Mouse (Mus musculus) neural tube, embryonic 12.5 days (tissue): ENCODE measurements at regions not wholly inside any gene's neighbourhood (a gene's known extent, or its start where the extent isn't known, plus 50 kb on each side); places are given as distances from the start of the nearest gene placed in this dataset.

Source experiments
- ATAC-seq: fragments of 200-750 bp; cut with Nextera tagmentation; 2 replicates; pipeline ENCODE4 v1.8.0; 2017; ENCODE audit warnings: low read depth, mild to moderate bottlenecking, moderate TSS enrichment, moderate library complexity; ENCODE audit not compliant: low FRiP score
- H3K27ac ChIP-seq: fragments of 300-500 bp; sonication (generic); 2 replicates; pipeline ENCODE4 v1.5.1; 2016
- H3K27me3 ChIP-seq: fragments of 300-500 bp; sonication (generic); replicated peaks from 2 replicates; pipeline ENCODE4 v1.6.1; 2016; ENCODE audit warnings: mild to moderate bottlenecking
- H3K36me3 ChIP-seq: fragments of 300-500 bp; sonication (generic); 2 replicates; pipeline ENCODE4 v1.6.1; 2016; ENCODE audit warnings: mild to moderate bottlenecking
- H3K4me1 ChIP-seq: fragments of 300-500 bp; sonication (generic); 2 replicates; pipeline ENCODE4 v1.6.1; 2016
- H3K4me2 ChIP-seq: fragments of 300-500 bp; sonication (generic); replicated peaks from 2 replicates; pipeline ENCODE4 v1.6.1; 2016; ENCODE audit warnings: mild to moderate bottlenecking
- H3K4me3 ChIP-seq: fragments of 300-500 bp; sonication (generic); 2 replicates; pipeline ENCODE4 v1.5.1; 2016
- H3K9ac ChIP-seq: fragments of 300-500 bp; sonication (generic); 2 replicates; pipeline ENCODE4 v1.6.1; 2016; ENCODE audit warnings: mild to moderate bottlenecking
- H3K9me3 ChIP-seq: fragments of 300-500 bp; sonication (generic); 2 replicates; pipeline ENCODE4 v1.6.1; 2016; ENCODE audit warnings: mild to moderate bottlenecking
- WGBS: fragments of 180-500 bp; shearing (Covaris S2); methylation state at CpG from one replicate; pipeline ENCODE4 v1.1.7; 2016; 5-methylcytosine and 5-hydroxymethylcytosine counted together

GRCm38 (mm10) chr13:71532796-71533351 lies 430.6 kb downstream of the Irx1 start:
- 78% methylated on average over 7 of the region's 7 CpGs for WGBS
- H3K4me3 ChIP-seq: no peak overlapping the region

DNA sequence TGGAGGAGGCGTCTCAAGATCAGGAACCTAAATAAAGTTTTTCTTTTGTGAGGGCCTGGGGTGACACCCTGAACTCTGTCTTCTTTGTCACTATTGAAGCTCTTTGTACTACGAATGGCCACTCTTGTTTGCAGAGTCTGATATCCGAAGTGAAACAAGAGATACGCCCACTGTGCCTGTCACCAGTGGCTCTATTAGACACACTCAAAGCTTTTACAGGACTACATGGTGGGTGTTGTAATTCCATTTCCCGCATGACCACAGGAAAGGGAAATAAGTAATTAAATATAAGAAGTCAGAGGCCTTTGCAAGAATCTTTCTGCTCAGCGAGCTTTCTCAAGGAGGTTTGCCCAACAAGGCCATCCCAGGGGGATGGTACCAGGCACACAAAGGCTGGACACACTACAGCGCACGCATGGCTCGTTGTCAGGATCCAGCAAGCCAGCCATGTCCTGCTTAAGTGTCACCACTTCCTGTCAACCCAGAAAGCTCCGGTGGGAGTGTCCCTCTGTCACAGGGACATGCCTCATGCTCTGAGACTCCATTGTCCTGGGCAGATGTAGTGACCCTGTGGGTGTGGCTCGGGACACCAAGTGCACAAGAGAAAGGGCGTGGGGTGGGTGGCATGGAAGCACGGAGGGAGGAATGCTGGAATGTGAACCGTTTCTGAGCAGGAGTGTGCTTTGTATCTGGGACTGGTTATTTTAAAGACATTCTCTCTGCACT lies 434.0 kb downstream of the Irx1 start:
- 0 out of 2 replicates have a peak, but pooled peaks cover 5% of the 10 kb centered on the region for H3K4me1 ChIP-seq
- H3K36me3 ChIP-seq: no peaks in the 10 kb centered on the region
- no peaks in the 10 kb centered on the region for H3K9me3 ChIP-seq
- no peak for ATAC-seq
- H3K27ac ChIP-seq: no peak overlapping the region
- H3K9ac ChIP-seq: no peak overlapping the region
- no peak overlapping the region for H3K4me3 ChIP-seq
- WGBS: 37% methylated on average over 14 of the region's 14 CpGs
- no peak overlapping the region for H3K4me2 ChIP-seq
- no peaks in the 10 kb centered on the region for H3K27me3 ChIP-seq

More at GRCm38 (mm10) chr13:71532796-71533351, 430.6 kb downstream of the Irx1 start:
- no peak overlapping the region for H3K27ac ChIP-seq
- no peaks in the 10 kb centered on the region for H3K27me3 ChIP-seq
- no peak overlapping the region for H3K4me2 ChIP-seq
- ATAC-seq: no peak
- no peaks in the 10 kb centered on the region for H3K9me3 ChIP-seq
- no peaks in the 10 kb centered on the region for H3K36me3 ChIP-seq
- no peak overlapping the region for H3K9ac ChIP-seq
- 0 out of 2 replicates have a peak, but pooled peaks cover 5% of the 10 kb centered on the region for H3K4me1 ChIP-seq

GRCm38 (mm10) chr13:71517776-71518175 lies 445.7 kb downstream of the Irx1 start:
- H3K9me3 ChIP-seq: no peaks in the 10 kb centered on the region
- WGBS: 86% methylated on average over 1 of the region's 1 CpGs
- no peak overlapping the region for H3K4me3 ChIP-seq
- H3K9ac ChIP-seq: no peak overlapping the region
- H3K4me2 ChIP-seq: no peak overlapping the region
- no peaks in the 10 kb centered on the region for H3K27me3 ChIP-seq
- H3K36me3 ChIP-seq: no peaks in the 10 kb centered on the region
- ATAC-seq: no peak
- no peaks in the 10 kb centered on the region for H3K4me1 ChIP-seq
- H3K27ac ChIP-seq: no peak overlapping the region

DNA sequence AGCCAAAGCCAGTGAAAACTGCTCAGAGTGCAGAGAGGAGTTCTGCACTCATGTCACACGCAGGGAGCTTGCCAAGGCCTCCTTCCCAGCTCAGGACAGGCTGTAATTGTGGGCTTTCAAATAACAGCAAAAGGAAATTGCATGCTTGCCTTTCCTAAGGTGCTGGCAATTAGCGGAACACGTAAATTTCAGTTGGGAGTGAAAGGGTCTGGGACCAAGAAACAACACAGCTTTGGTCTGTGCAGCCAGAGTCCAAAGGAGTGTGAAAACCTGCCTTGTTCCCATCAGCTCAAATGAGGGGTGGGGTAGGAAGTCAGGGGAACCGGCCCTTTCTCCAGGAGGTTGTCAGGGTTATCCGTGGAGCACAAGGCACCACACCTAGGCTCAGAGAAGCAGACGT lies 450.3 kb downstream of the Irx1 start:
- Histone ChIP-seq H3K9me3 (no peaks in the 10 kb centered on the region), H3K9ac (no peak overlapping the region), H3K27ac (no peak overlapping the region), H3K36me3 (no peaks in the 10 kb centered on the region), H3K4me3 (no peak overlapping the region), H3K4me2 (no peak overlapping the region), H3K4me1 (peaks cover 5% of the 10 kb centered on the region; the same call in 1 of the 2 replicates), H3K27me3 (0 out of 2 replicates have a peak, but pooled peaks cover 3% of the 10 kb centered on the region)
- ATAC-seq: peak; percentile 68
- WGBS: 18% methylated on average over 6 of the region's 6 CpGs

DNA sequence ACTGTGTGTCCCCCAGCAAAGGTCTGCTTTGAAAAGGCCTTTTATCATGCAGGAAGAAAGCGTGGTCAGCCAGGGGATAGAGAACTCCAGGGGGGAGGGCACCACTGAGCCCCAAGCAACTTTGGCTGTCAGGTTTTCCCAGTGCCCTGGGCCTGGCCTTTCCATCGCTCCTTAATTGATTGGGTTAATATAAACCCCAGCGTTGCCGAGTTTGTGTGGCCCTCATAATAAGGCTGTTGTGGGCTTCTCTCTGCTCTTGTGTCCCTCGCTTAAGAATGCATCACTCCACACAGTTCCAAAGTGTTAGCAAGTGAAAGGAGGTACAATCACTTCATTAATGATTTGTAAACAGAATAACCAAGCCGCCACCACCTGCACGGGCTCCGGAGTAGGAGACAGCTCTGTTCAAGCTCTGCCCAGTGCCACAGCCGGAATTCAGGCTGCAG lies 455.5 kb downstream of the Irx1 start:
- H3K36me3 ChIP-seq: no peaks in the 10 kb centered on the region
- H3K4me1 ChIP-seq: peaks cover 15% of the 10 kb centered on the region
- H3K9ac ChIP-seq: no peak overlapping the region
- no peak overlapping the region for H3K27ac ChIP-seq
- no peak overlapping the region for H3K4me3 ChIP-seq
- H3K9me3 ChIP-seq: no peaks in the 10 kb centered on the region
- 4% methylated on average over 9 of the region's 9 CpGs for WGBS
- peak; percentile 90 for ATAC-seq
- H3K4me2 ChIP-seq: peak overlapping the region; percentile 51; the same call in 1 of the 2 replicates
- 0 out of 2 replicates have a peak, but pooled peaks cover 3% of the 10 kb centered on the region for H3K27me3 ChIP-seq

DNA sequence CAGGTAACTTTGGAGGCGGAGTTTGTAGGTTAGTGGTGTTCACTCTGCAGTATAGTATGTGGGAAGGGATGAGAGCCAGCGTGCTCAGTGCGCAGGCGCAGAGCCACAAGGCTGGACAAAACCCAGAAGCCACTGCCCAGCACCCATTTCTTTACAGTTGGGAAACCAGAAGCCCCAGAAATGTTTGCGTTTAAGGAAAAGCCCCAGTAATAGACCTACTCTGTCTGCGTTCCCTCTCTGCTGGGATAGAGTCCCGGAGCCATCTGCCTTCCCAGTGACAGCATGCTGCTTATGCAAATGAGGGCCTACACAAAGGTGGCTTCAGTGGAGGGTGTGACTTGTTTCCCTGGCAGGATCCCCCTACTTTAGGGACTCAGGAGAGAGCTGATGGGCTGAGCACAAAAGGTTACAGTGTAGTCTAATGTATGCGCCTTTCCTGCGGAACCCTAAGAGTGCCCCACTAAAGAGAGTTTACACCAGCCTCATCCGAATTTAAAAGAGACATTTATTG lies 456.0 kb downstream of the Irx1 start:
- Histone ChIP-seq H3K4me2 (peak overlapping the region; percentile 51), H3K9ac (0 out of 2 replicates have a peak overlapping the region, but pooled peaks have one; percentile 13), H3K27ac (peak overlapping the region; percentile 27; the same call in 1 of the 2 replicates), H3K36me3 (no peaks in the 10 kb centered on the region), H3K4me3 (no peak overlapping the region; the same call in 1 of the 2 replicates), H3K4me1 (peaks cover 15% of the 10 kb centered on the region), H3K27me3 (0 out of 2 replicates have a peak, but pooled peaks cover 3% of the 10 kb centered on the region), H3K9me3 (no peaks in the 10 kb centered on the region)
- WGBS: 2% methylated on average over 10 of the region's 10 CpGs
- ATAC-seq: peak; percentile 95

DNA sequence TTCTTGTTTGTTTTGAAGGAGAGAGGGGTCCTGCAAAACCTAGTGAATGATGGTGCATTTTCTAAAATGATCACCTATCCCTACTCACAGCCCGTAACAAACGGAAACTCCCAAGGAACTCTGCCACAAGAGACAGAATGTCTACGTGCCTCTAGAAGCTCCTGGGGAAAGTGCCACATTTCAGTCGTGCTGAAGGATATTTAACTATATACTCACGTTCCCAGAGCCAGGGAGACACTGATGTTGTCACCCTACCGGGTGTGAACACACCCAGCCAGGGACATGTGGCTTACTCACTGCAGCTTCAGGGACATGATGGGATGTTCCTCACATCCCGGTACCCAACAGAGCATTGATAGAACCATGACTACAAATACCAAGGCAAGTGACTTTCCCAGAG lies 456.7 kb downstream of the Irx1 start:
- Histone ChIP-seq H3K4me3 (no peak overlapping the region), H3K27me3 (no peaks in the 10 kb centered on the region), H3K4me1 (peaks cover 15% of the 10 kb centered on the region), H3K9ac (0 out of 2 replicates have a peak overlapping the region, but pooled peaks have one; percentile 13), H3K27ac (peak overlapping the region; percentile 27; the same call in 1 of the 2 replicates), H3K36me3 (no peaks in the 10 kb centered on the region), H3K4me2 (peak overlapping the region; percentile 51), H3K9me3 (no peaks in the 10 kb centered on the region)
- no peak for ATAC-seq
- 26% methylated on average over 7 of the region's 7 CpGs for WGBS

DNA sequence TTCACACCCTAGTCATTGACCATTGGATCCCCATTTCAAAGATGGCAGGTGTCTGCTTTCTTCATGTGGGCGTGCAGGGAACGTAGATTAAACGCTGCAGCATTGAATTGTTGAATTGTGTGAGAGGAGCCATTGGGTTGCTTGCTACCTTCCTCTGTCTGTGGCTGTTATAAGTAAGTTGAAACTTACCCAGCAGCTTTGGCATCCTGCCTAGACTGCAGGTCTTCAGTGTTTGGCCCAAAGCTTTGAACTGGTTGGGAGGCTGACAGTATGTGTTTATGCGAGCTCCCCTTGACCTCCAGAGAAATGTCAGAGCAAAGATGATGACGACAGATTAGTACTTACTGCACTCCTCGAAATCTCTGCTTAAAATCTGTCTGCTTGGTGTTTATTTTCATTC lies 473.8 kb downstream of the Irx1 start:
- Histone ChIP-seq H3K9ac (no peak overlapping the region), H3K36me3 (no peaks in the 10 kb centered on the region), H3K27ac (no peak overlapping the region), H3K9me3 (no peaks in the 10 kb centered on the region), H3K27me3 (no peaks in the 10 kb centered on the region), H3K4me2 (no peak overlapping the region), H3K4me3 (no peak overlapping the region), H3K4me1 (no peaks in the 10 kb centered on the region)
- ATAC-seq: no peak
- 81% methylated on average over 6 of the region's 6 CpGs for WGBS

DNA sequence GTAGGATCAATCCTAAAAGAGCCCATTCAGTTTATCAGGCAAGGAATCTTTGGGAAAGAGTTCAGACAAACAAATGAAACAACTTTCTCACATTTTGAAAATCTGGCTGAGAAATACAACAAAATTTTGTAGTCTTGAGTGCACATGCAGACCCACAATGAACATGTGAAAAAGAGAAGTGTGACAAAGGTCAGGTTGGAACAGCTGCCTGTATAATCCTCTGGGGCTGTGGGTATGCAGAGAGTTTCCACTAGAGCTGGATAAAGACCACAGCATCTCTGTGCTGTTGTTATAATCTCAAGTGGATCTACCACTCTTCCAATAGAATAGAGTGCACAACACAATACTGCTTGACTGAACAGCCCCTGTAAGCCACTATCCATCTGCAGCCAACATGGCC lies 482.3 kb downstream of the Irx1 start:
- Histone ChIP-seq H3K9ac (no peak overlapping the region), H3K27me3 (no peaks in the 10 kb centered on the region)
- no peak for ATAC-seq

GRCm38 (mm10) chr13:71461552-71461951 lies 502.0 kb downstream of the Irx1 start:
- Histone ChIP-seq H3K27me3 (peaks cover 19% of the 10 kb centered on the region; the same call in 1 of the 2 replicates), H3K9ac (no peak overlapping the region), H3K27ac (no peak overlapping the region), H3K4me1 (0 out of 2 replicates have a peak, but pooled peaks cover 3% of the 10 kb centered on the region), H3K4me2 (no peak overlapping the region), H3K4me3 (no peak overlapping the region), H3K36me3 (no peaks in the 10 kb centered on the region), H3K9me3 (no peaks in the 10 kb centered on the region)
- ATAC-seq: no peak
- 79% methylated on average over 3 of the region's 3 CpGs for WGBS

More for the DNA sequence above, 482.3 kb downstream of the Irx1 start:
- Histone ChIP-seq H3K36me3 (no peaks in the 10 kb centered on the region), H3K27ac (no peak overlapping the region), H3K4me1 (no peaks in the 10 kb centered on the region), H3K4me3 (no peak overlapping the region), H3K9me3 (no peaks in the 10 kb centered on the region), H3K4me2 (no peak overlapping the region)

GRCm38 (mm10) chr13:71460607-71461006 lies 502.9 kb downstream of the Irx1 start:
- Histone ChIP-seq H3K9me3 (no peaks in the 10 kb centered on the region), H3K4me3 (no peak overlapping the region), H3K9ac (no peak overlapping the region), H3K4me2 (no peak overlapping the region), H3K27me3 (peaks cover 18% of the 10 kb centered on the region; the same call in 1 of the 2 replicates), H3K4me1 (0 out of 2 replicates have a peak, but pooled peaks cover 3% of the 10 kb centered on the region), H3K27ac (no peak overlapping the region), H3K36me3 (no peaks in the 10 kb centered on the region)
- 88% methylated on average over 2 of the region's 2 CpGs for WGBS
- no peak for ATAC-seq

DNA sequence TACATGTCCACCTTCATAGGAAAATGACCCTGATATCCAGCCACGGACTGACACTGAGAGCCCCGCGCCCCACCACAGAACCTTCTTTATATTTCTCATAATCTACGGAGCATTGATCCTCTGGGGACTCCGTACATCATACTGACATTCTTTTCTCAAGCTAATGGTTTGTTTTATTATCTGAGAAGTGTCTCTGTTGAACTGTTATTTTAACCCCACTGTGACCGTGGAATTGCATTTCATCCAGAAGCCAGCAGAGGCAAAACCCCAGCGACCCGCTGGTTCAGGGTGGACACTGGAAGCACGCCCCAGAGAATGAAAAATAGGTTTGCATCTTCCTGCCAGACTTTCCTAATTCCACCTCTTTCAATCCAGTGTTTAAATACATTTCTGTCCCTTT lies 503.4 kb downstream of the Irx1 start:
- H3K4me2 ChIP-seq: no peak overlapping the region
- no peak overlapping the region for H3K9ac ChIP-seq
- 0 out of 2 replicates have a peak, but pooled peaks cover 3% of the 10 kb centered on the region for H3K4me1 ChIP-seq
- H3K27me3 ChIP-seq: peaks cover 22% of the 10 kb centered on the region; the same call in 1 of the 2 replicates
- WGBS: 16% methylated on average over 9 of the region's 9 CpGs
- no peaks in the 10 kb centered on the region for H3K36me3 ChIP-seq
- H3K9me3 ChIP-seq: no peaks in the 10 kb centered on the region
- no peak overlapping the region for H3K27ac ChIP-seq
- ATAC-seq: no peak
- no peak overlapping the region for H3K4me3 ChIP-seq
